Mouse (Mus musculus) olfactory bulb, adult 2 months (tissue): ENCODE measurements around the gene Rbm12b1.

Source experiments
- CTCF ChIP-seq: fragments of 200-500 bp; IDR thresholded peaks from 2 replicates; pipeline ENCODE4 v1.5.1; 2012; ENCODE audit warnings: low read depth, mild to moderate bottlenecking, low read length, moderate library complexity; ENCODE audit not compliant: insufficient read depth
- POLR2A ChIP-seq: fragments of 200-500 bp; IDR thresholded peaks from 2 replicates; pipeline ENCODE4 v1.6.1; 2012; ENCODE audit warnings: mild to moderate bottlenecking, low read depth, low read length, moderate library complexity; ENCODE audit not compliant: insufficient read depth

DNA sequence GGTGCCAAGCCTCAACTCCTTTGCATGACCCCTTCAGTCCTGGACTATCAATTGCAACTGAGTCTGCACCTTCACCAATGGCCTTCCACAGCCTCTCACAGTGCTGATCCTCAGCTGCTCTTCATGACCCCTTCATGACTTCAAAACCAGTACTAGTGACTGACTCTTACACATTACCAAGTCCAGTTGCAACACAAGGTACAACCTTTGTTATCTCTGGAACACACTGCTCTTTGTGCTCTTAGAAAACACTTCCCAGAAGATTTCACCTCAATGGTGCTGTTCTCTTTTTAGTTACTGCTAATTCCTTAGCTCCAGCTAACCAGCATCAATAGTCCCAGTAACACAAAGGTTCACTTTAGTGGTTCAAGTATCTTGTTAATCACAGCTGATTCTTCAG lies 7.6 kb downstream of the Rbm12b1 start:
- TF ChIP-seq CTCF: no peak
- TF ChIP-seq POLR2A: no peak
